Comparison of ENCODE assay signal across 24 mouse cellular contexts in genomic region chr17:31503337-31503736, GRCm38 (mm10).
"Had no signal": no experiment of that assay in that cellular context is flagged by ENCODE, and none has a peak within 500 bp of the region (broad histone marks: within the 10 kb centered on the region; RNA-seq: fewer than 3 reads in every experiment).

No protein-coding gene starts in this region.

- ATAC-seq: hindbrain, postnatal 0 days; intestine, embryonic 16.5 days had no signal

- DNase-seq: gastrocnemius, adult 2 months; gastrocnemius, postnatal 10 days; gastrocnemius, postnatal 25 days; heart, adult 18-20 months; heart, postnatal 10 days; heart, postnatal 36 days; kidney, adult 11 months; kidney, adult 2 months; kidney, adult 9 months; kidney, postnatal 14 days; kidney, postnatal 36 days; liver had no signal

- H3K4me1 ChIP-seq: hindbrain, embryonic 15.5 days; limb, embryonic 10.5 days; limb, embryonic 12.5 days had no signal

- H3K4me2 ChIP-seq: heart, embryonic 12.5 days; hindbrain, embryonic 13.5 days; hindbrain, embryonic 15.5 days; kidney, embryonic 15.5 days; limb, embryonic 12.5 days had no signal

- H3K4me3 ChIP-seq: gastrocnemius, adult 2 months; heart, embryonic 10.5 days; heart, embryonic 12.5 days; hindbrain, embryonic 13.5 days; hindbrain, embryonic 15.5 days; kidney, embryonic 15.5 days; left cerebral cortex, adult 2 months; limb, embryonic 10.5 days; limb, embryonic 12.5 days had no signal

- H3K9me3 ChIP-seq: heart, embryonic 10.5 days; heart, embryonic 12.5 days; hindbrain, embryonic 13.5 days; hindbrain, embryonic 15.5 days; kidney, embryonic 15.5 days; limb, embryonic 10.5 days; limb, embryonic 12.5 days had no signal

- H3K27me3 ChIP-seq: heart, embryonic 12.5 days; hindbrain, embryonic 13.5 days; hindbrain, embryonic 15.5 days; kidney, embryonic 15.5 days; limb, embryonic 12.5 days had no signal

- H3K9ac ChIP-seq: heart, embryonic 12.5 days; hindbrain, embryonic 13.5 days; hindbrain, embryonic 15.5 days; kidney, embryonic 15.5 days; limb, embryonic 12.5 days; liver, embryonic 14.5 days had no signal

- H3K27ac ChIP-seq: gastrocnemius, adult 2 months; heart, embryonic 10.5 days; hindbrain, embryonic 13.5 days; hindbrain, embryonic 15.5 days; hindbrain, postnatal 0 days; kidney, embryonic 15.5 days; kidney, postnatal 0 days; left cerebral cortex, adult 2 months; limb, embryonic 10.5 days; limb, embryonic 12.5 days; liver, embryonic 14.5 days had no signal
